Mouse (Mus musculus) CD8-positive naive resting alpha-beta T cell, adult 57 days (primary cell): ENCODE measurements around the gene Arhgef11. TPM values are rescaled to one million over a fixed set of nuclear protein-coding genes. Genes with fewer than 3 reads are reported as not detected.

Experiments
- total RNA-seq: library from RNA; stranded (reverse); gene quantifications from one replicate; pipeline ENCODE4 v1.2.4, GENCODE M21; 2023

Gene Arhgef11
- 24.3 TPM for total RNA-seq

DNA sequence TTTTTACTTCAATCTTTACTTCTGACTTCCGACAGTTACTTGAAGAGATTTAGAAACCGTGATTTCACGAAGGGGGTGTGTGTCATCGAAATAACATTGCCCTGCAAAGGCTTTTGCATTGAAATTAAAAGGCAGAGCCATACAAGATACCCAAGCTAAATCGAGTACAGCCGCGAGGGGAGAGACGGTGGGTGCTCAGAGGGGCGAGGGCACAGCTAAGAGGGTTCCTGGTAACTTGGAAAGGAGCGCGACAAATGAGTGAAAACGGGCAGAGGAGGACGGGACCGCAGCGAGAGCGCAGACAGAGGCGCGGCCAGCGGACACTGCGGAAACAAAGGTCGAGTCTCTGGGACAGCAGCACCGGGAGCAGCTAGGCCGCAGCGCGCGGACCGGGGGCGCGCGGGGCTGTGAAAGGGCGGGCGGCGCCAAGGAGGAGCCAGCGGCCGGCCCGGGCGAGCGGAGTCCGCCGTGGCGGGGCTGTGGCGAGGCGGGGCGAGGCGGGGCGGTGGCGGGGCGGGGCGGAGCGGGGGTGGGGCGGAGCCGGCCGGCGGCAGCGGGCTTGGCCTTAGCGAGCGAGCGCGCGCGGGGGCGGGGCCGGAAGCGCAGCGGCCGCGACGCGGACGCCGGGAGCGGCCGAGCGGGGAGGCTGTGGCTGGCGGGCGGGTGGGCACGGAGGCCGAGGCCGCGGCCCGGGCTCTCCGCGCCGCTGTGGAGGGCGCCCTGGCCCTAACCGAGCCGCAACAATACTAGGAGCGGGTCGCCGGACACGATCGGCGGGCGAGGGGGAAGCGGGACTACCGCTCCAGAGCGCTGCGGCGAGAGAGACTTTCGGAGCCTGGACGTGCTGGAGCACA is at the start of gene Arhgef11:
Gene Arhgef11 (plus strand): TSS at position 603 of the 854 bp plus-strand sequence.

GRCm38 (mm10) chr3:87748431-87748830 is 131.1 kb downstream of the Arhgef11 start, which contains the start of gene Lrrc71:
Gene Lrrc71 (minus strand): TSS chr3:87748625.

Other genes starting within 250 kb of the Arhgef11 start
- 22.4 TPM for gene Fcrl1, start 241.2 kb upstream of the Arhgef11 start, total RNA-seq
- gene Fcrl5, start 181.8 kb upstream of the Arhgef11 start, total RNA-seq = 4.1 TPM
- gene Etv3, start 92.2 kb upstream of the Arhgef11 start, total RNA-seq = 74.3 TPM
- gene Lrrc71, start 131.1 kb downstream of the Arhgef11 start, total RNA-seq = 0.12 TPM
- not detected for gene Ntrk1, start 177.6 kb downstream of the Arhgef11 start, total RNA-seq
- gene Insrr, start 179.4 kb downstream of the Arhgef11 start, total RNA-seq = not detected
- 16.7 TPM for gene Pear1, start 206.7 kb downstream of the Arhgef11 start, total RNA-seq
- gene Sh2d2a, start 229.2 kb downstream of the Arhgef11 start, total RNA-seq = 262 TPM